Mouse (Mus musculus) right cerebral cortex, postnatal 36 days (tissue): ENCODE measurements at regions not wholly inside any gene's neighbourhood (a gene's known extent, or its start where the extent isn't known, plus 50 kb on each side); places are given as distances from the start of the nearest gene placed in this dataset.
A peak's percentile ranks its signal among the peaks of the same experiment; 100 is the strongest.

Source experiments
- DNase-seq, 2 experiments: peaks; one replicate each; pipeline ENCODE4 v3.0.0; 2022; ENCODE audit warnings: low spot score in 2 of 2, mixed read lengths in 1 of 2

DNA sequence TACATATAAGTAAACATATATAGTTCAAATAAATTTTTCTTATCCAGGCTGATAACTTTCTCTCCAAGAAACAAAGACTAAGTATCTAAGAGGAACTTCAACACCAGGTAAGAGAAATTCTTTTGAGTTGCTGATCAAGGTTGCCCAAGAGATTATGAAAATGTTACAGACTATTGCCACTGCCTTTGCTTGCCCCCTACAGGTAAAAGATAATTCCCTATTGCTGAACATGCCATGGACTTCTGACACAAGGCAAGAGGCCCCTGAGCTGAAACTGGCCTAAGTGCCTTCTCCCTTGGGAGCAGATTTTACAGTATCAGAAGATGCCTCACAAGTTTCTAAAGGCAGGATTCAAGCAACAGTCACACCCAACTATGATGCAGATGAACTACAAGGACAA is 2914.2 kb upstream of the Gm6569 start:
- no peak for DNase-seq

- DNase-seq: peak; percentile 27 to 31
Observed at GRCm38 (mm10) chr15:70920862-70921261, 2913.5 kb upstream of the Gm6569 start.
